Mouse (Mus musculus) layer of hippocampus, adult 2 months (tissue): ENCODE measurements around the gene Zdhhc18. TPM values are rescaled to one million over a fixed set of nuclear protein-coding genes. Genes with fewer than 3 reads are reported as not detected.

Experiments
- DNase-seq, 2 experiments: peaks; one replicate each; pipeline ENCODE4 v3.0.0; 2022; ENCODE audit warnings: low spot score in 2 of 2
- H3K27ac ChIP-seq: fragments of 200-600 bp; 2 replicates; pipeline ENCODE4 v1.8.1; 2022
- H3K4me3 ChIP-seq: fragments of 200-600 bp; 2 replicates; pipeline ENCODE4 v1.8.1; 2022; ENCODE audit warnings: mild to moderate bottlenecking
- CTCF ChIP-seq: fragments of 200-600 bp; conservative IDR thresholded peaks from 2 replicates; pipeline ENCODE4 v1.8.1; 2022; ENCODE audit warnings: antibody characterized with exemption, mild to moderate bottlenecking, moderate library complexity
- total RNA-seq, 2 experiments: library from RNA; stranded (reverse); gene quantifications; 2 replicates each; pipeline ENCODE4 v1.2.3; 2021

The Zdhhc18 gene
- total RNA-seq, 2 experiments from 2014 or later: 37.1 to 38.0 TPM

DNA sequence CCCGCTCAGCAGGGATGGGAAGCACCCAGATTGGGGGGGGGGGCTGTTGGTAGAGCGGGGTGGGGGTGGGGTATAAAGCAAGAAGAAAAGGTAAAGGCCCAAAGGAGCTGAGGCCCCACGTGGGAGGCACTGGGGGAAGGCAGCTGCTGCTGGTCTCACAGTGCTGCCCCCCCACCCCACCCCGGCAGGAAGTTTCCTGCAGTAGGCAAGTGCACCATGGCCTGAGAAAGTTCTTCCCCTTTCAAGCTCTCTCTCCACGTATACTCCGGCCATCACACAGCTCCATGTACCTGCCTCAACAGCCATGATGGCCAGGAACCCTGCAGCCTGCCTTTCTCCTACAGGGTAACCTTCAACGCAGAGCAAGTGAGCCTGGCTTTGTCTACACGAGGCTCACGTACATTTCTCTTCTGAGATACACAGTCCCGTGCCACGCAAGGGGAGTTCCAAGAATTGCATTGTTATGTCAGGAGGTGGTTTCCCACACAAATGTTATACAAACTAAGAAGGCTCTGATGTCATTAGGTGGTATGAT, 27.7 kb downstream of the Zdhhc18 start:
- H3K27ac ChIP-seq: no peak overlapping the region
- H3K4me3 ChIP-seq: no peak overlapping the region
- TF ChIP-seq CTCF: no peak
- DNase-seq: no peak

GRCm38 (mm10) chr4:133620668-133621067, 29.3 kb downstream of the Zdhhc18 start:
- Histone ChIP-seq H3K4me3 (no peak overlapping the region), H3K27ac (no peak overlapping the region)
- TF ChIP-seq CTCF: no peak
- DNase-seq: no peak

- Histone ChIP-seq H3K27ac (peak overlapping the region; percentile 46), H3K4me3 (no peak overlapping the region)
- no peak for TF ChIP-seq CTCF
- peak in 1 of 2 experiments; percentile 34 for DNase-seq
These were observed 30.3 kb downstream of the Zdhhc18 start for GRCm38 (mm10) chr4:133619473-133620136.

GRCm38 (mm10) chr4:133617936-133618335, 32.0 kb downstream of the Zdhhc18 start:
- no peak for TF ChIP-seq CTCF
- H3K4me3 ChIP-seq: no peak overlapping the region
- DNase-seq: no peak
- H3K27ac ChIP-seq: no peak overlapping the region

- H3K27ac ChIP-seq: no peak overlapping the region; the same call in 1 of the 2 replicates
- no peak overlapping the region for H3K4me3 ChIP-seq
- DNase-seq: no peak
- no peak for TF ChIP-seq CTCF
These were observed 34.5 kb downstream of the Zdhhc18 start for GRCm38 (mm10) chr4:133615416-133615815.

- peak; percentile 61 to 71 for DNase-seq
- Histone ChIP-seq H3K27ac (peak overlapping the region; percentile 72), H3K4me3 (peak overlapping the region; percentile 13; the same call in 1 of the 2 replicates)
- no peak for TF ChIP-seq CTCF
These were observed 35.6 kb downstream of the Zdhhc18 start for GRCm38 (mm10) chr4:133614274-133614761.

DNA sequence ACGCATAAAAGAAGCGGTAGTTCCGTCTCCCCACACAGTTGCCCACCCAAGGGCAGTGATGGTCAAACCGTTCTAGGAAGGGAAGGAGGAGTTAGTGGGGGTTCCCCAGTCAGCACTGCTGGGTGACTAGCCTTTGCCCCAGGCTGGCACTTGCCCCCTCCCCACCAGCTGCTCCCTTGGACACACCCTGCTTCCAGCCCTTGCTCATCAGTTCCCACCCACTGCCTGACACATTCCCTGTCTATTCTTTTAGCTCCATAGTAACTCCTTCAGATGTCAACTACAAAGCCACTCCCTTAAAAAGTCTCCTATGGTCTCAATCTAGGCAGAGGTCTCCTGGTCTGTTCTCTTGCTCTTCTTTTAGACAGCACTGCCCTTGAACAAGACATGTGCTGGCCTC, 36.1 kb downstream of the Zdhhc18 start:
- H3K27ac ChIP-seq: peak overlapping the region; percentile 72

GRCm38 (mm10) chr4:133613026-133613425, 36.9 kb downstream of the Zdhhc18 start:
- Histone ChIP-seq H3K27ac (no peak overlapping the region), H3K4me3 (no peak overlapping the region)
- DNase-seq: no peak
- no peak for TF ChIP-seq CTCF

More for the DNA sequence above, 36.1 kb downstream of the Zdhhc18 start:
- TF ChIP-seq CTCF: no peak
- no peak overlapping the region for H3K4me3 ChIP-seq
- no peak for DNase-seq

GRCm38 (mm10) chr4:133612416-133612815, 37.5 kb downstream of the Zdhhc18 start:
- TF ChIP-seq CTCF: peak; percentile 42

DNA sequence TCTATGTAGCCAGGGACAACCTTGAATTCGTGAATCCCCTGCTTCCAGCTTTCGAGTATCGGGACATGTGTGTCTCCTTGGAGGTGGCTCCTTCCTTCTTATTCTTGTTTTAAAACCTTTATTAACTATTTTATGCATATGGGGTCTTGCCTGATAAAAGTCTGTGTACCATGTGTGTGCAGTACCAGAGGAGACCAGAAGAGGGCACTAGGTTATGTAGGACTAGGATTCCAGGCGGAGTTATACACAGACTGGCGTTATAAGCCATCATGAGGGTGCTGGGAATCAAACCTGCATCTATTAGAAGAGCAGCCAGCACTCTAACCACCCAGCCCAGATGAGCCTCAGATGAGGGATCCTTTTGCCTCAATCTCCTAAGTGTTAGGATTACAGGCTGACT, 38.1 kb downstream of the Zdhhc18 start:
- Histone ChIP-seq H3K4me3 (no peak overlapping the region), H3K27ac (no peak overlapping the region)
- peak; percentile 54 for TF ChIP-seq CTCF

More at GRCm38 (mm10) chr4:133612416-133612815, 37.5 kb downstream of the Zdhhc18 start:
- no peak overlapping the region for H3K27ac ChIP-seq
- no peak for DNase-seq
- no peak overlapping the region for H3K4me3 ChIP-seq

DNA sequence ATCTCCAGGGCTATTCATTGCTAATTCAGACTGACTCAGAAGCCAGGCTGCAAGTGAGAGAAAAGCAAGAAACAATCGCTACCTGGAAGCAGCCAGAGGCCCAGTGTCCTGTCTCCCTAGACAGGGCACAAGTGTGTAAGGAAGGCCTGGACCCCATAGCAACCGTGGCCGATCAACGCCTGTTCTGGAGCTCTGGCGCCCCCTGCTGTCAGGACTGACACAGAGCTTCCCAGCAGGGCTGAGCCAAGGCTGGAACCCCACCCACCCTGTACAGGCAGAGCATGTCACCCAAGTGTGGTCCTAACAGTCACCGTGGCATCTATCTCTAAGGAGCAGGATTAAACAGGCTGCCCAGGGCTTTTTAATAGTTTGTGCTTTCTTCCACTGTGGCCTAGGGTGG, 40.2 kb downstream of the Zdhhc18 start:
- peak; percentile 97 for TF ChIP-seq CTCF
- DNase-seq: peak; percentile 65 to 80
- Histone ChIP-seq H3K27ac (no peak overlapping the region), H3K4me3 (no peak overlapping the region)

More for the DNA sequence above, 38.1 kb downstream of the Zdhhc18 start:
- no peak for DNase-seq

DNA sequence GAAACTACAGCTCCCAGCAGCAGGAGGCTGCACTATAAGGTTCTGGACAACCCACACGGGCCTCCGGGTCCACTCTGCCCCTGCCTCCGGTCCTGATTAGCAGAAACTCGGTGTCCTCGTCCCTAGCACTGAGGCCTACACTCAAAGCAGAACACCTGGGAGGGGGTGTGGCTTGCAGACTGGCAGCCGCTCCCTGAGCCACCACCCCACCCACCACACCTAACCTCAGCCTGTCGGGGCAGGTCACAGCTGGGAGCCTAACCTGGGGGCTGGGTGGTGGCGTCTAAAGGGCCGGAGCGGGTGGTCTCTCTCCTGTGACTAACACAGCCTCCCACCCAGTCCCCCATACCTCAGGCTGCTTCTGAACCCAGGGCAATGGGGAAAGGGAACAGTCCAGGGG, 42.7 kb downstream of the Zdhhc18 start:
- TF ChIP-seq CTCF: no peak
- no peak overlapping the region for H3K4me3 ChIP-seq
- H3K27ac ChIP-seq: no peak overlapping the region
- DNase-seq: no peak

DNA sequence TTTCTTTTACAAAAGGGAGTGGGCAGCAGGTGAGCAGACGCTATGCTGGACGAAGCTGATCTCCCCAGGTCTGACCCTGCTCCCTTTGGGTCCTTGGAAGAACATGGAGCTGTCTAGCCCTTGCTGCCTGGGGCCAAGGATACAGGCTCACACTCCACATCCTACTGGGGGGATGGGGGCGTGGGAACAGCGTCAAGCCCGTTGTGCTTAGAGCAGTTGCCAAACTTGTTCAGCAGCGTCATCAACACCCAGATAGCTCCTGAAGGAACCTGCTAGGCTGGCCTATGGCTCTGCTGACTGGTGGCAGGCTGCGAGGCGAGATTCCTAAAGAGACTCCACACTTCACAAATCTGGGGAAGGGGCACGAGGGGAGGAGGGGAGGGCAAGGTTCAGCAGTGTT, 44.6 kb downstream of the Zdhhc18 start:
- Histone ChIP-seq H3K4me3 (no peak overlapping the region), H3K27ac (no peak overlapping the region)
- TF ChIP-seq CTCF: no peak
- no peak for DNase-seq

DNA sequence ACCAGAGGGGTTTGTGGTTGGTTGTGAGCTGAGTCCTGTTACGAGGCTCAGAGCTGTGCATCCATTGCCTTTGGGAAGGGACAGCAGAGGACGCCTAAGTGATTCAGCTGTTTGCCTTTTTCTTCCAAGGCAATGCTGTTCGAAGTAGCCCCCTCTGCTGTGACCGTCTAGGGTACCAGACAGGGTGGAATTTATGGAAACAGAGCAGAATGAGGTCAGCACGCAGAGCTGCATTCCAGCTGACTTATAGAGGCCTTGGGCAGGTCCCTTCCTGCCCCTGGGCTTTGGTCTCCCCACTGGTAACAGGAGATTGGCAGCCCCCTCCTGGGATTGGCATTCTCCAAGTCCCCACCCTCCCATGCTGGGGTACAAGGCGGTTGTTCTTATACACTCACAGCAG, 45.1 kb downstream of the Zdhhc18 start:
- H3K27ac ChIP-seq: no peak overlapping the region
- TF ChIP-seq CTCF: no peak
- DNase-seq: no peak
- H3K4me3 ChIP-seq: no peak overlapping the region
